Mouse (Mus musculus): ENCODE results near the gene Ccdc134. TPM values are rescaled to one million over a fixed set of nuclear protein-coding genes. Genes with fewer than 3 reads are reported as not detected.
"Not testable (repeated sequence)": the region's sequence is repeated elsewhere in the genome, so short reads cannot be mapped to it uniquely, and the experiment has no call there.

Ccdc134 gene
- 16.3 and 16.5 TPM in 2 replicates for polyA plus RNA-seq (2012; rRNA removed)

GRCm38 (mm10) chr15:82127426-82128374, at the start of gene Ccdc134:
TSS of gene Ccdc134 (plus strand) at chr15:82127922.
- TF ChIP-seq POLR2A (IDR thresholded peaks at IDR 0.05; ENCODE audit: extremely low read depth, insufficient read depth, low read length) = peak; percentile 81
- no peak for TF ChIP-seq CTCF (IDR thresholded peaks at IDR 0.05; ENCODE audit: extremely low read depth, insufficient read depth, low read length)
- Histone ChIP-seq H3K27ac (ENCODE audit: insufficient read depth, low read length) (peak within 1 kb of the TSS; percentile 49), H3K4me1 (ENCODE audit: control insufficient read depth, insufficient read depth, low read length) (peaks cover 2% of the 10 kb centered on the region; the same call in 1 of the 2 replicates), H3K4me3 (ENCODE audit: insufficient read depth, low read length) (peak within 1 kb of the TSS; percentile 47)

GRCm38 (mm10) chr15:82079883-82080282, 47.8 kb upstream of the Ccdc134 start:
- H3K4me1 ChIP-seq (ENCODE audit: control insufficient read depth, insufficient read depth, low read length) = no peaks in the 10 kb centered on the region
- no peak overlapping the region for H3K27ac ChIP-seq (ENCODE audit: insufficient read depth, low read length)
- H3K4me3 ChIP-seq (ENCODE audit: insufficient read depth, low read length) = no peak overlapping the region
- TF ChIP-seq POLR2A (IDR thresholded peaks at IDR 0.05; ENCODE audit: extremely low read depth, insufficient read depth, low read length) (no peak), CTCF (IDR thresholded peaks at IDR 0.05; ENCODE audit: extremely low read depth, insufficient read depth, low read length) (no peak)

- TF ChIP-seq CTCF (IDR thresholded peaks at IDR 0.05; ENCODE audit: extremely low read depth, insufficient read depth, low read length) = peak; percentile 74
- TF ChIP-seq POLR2A (IDR thresholded peaks at IDR 0.05; ENCODE audit: extremely low read depth, insufficient read depth, low read length) = no peak
- Histone ChIP-seq H3K4me1 (ENCODE audit: control insufficient read depth, insufficient read depth, low read length) (no peaks in the 10 kb centered on the region), H3K27ac (ENCODE audit: insufficient read depth, low read length) (no peak overlapping the region), H3K4me3 (ENCODE audit: insufficient read depth, low read length) (no peak overlapping the region)
Measured at GRCm38 (mm10) chr15:82081161-82081560, 46.6 kb upstream of the Ccdc134 start.

GRCm38 (mm10) chr15:82085606-82086005, 42.1 kb upstream of the Ccdc134 start:
- no peak overlapping the region for H3K4me3 ChIP-seq (ENCODE audit: insufficient read depth, low read length)
- H3K4me1 ChIP-seq (ENCODE audit: control insufficient read depth, insufficient read depth, low read length) = peaks cover 3% of the 10 kb centered on the region
- peak overlapping the region; percentile 75 for H3K27ac ChIP-seq (ENCODE audit: insufficient read depth, low read length)
- TF ChIP-seq CTCF (IDR thresholded peaks at IDR 0.05; ENCODE audit: extremely low read depth, insufficient read depth, low read length) (no peak), POLR2A (IDR thresholded peaks at IDR 0.05; ENCODE audit: extremely low read depth, insufficient read depth, low read length) (no peak)

GRCm38 (mm10) chr15:82086131-82086530, 41.6 kb upstream of the Ccdc134 start:
- Histone ChIP-seq H3K27ac (ENCODE audit: insufficient read depth, low read length) (peak overlapping the region; percentile 78), H3K4me3 (ENCODE audit: insufficient read depth, low read length) (no peak overlapping the region), H3K4me1 (ENCODE audit: control insufficient read depth, insufficient read depth, low read length) (peaks cover 4% of the 10 kb centered on the region)
- TF ChIP-seq POLR2A (IDR thresholded peaks at IDR 0.05; ENCODE audit: extremely low read depth, insufficient read depth, low read length) (peak; percentile 59; the same call in 1 of the 2 replicates), CTCF (IDR thresholded peaks at IDR 0.05; ENCODE audit: extremely low read depth, insufficient read depth, low read length) (no peak)

GRCm38 (mm10) chr15:82087266-82087665, 40.5 kb upstream of the Ccdc134 start:
- Histone ChIP-seq H3K4me3 (ENCODE audit: insufficient read depth, low read length) (no peak overlapping the region), H3K4me1 (ENCODE audit: control insufficient read depth, insufficient read depth, low read length) (peaks cover 4% of the 10 kb centered on the region), H3K27ac (ENCODE audit: insufficient read depth, low read length) (no peak overlapping the region)
- no peak for TF ChIP-seq CTCF (IDR thresholded peaks at IDR 0.05; ENCODE audit: extremely low read depth, insufficient read depth, low read length)
- TF ChIP-seq POLR2A (IDR thresholded peaks at IDR 0.05; ENCODE audit: extremely low read depth, insufficient read depth, low read length) = no peak

GRCm38 (mm10) chr15:82091061-82091460, 36.7 kb upstream of the Ccdc134 start:
- H3K4me3 ChIP-seq (ENCODE audit: insufficient read depth, low read length) = no peak overlapping the region
- peaks cover 4% of the 10 kb centered on the region for H3K4me1 ChIP-seq (ENCODE audit: control insufficient read depth, insufficient read depth, low read length)
- H3K27ac ChIP-seq (ENCODE audit: insufficient read depth, low read length) = no peak overlapping the region
- TF ChIP-seq POLR2A (IDR thresholded peaks at IDR 0.05; ENCODE audit: extremely low read depth, insufficient read depth, low read length) = no peak
- no peak for TF ChIP-seq CTCF (IDR thresholded peaks at IDR 0.05; ENCODE audit: extremely low read depth, insufficient read depth, low read length)

GRCm38 (mm10) chr15:82106953-82107555, 20.7 kb upstream of the Ccdc134 start:
- Histone ChIP-seq H3K27ac (ENCODE audit: insufficient read depth, low read length) (peak overlapping the region; percentile 86), H3K4me1 (ENCODE audit: control insufficient read depth, insufficient read depth, low read length) (peaks cover 4% of the 10 kb centered on the region), H3K4me3 (ENCODE audit: insufficient read depth, low read length) (no peak overlapping the region)
- TF ChIP-seq CTCF (IDR thresholded peaks at IDR 0.05; ENCODE audit: extremely low read depth, insufficient read depth, low read length) (peak; percentile 68), POLR2A (IDR thresholded peaks at IDR 0.05; ENCODE audit: extremely low read depth, insufficient read depth, low read length) (no peak)

- H3K4me3 ChIP-seq (ENCODE audit: insufficient read depth, low read length) = no peak overlapping the region
- H3K27ac ChIP-seq (ENCODE audit: insufficient read depth, low read length) = no peak overlapping the region
- TF ChIP-seq CTCF (IDR thresholded peaks at IDR 0.05; ENCODE audit: extremely low read depth, insufficient read depth, low read length) = no peak
- TF ChIP-seq POLR2A (IDR thresholded peaks at IDR 0.05; ENCODE audit: extremely low read depth, insufficient read depth, low read length) = no peak
- no peaks in the 10 kb centered on the region for H3K4me1 ChIP-seq (ENCODE audit: control insufficient read depth, insufficient read depth, low read length)
Measured at GRCm38 (mm10) chr15:82120544-82120943, 7.2 kb upstream of the Ccdc134 start.

GRCm38 (mm10) chr15:82126690-82127089, 1.0 kb upstream of the Ccdc134 start:
- H3K4me1 ChIP-seq (ENCODE audit: control insufficient read depth, insufficient read depth, low read length); H3K4me3 ChIP-seq (ENCODE audit: insufficient read depth, low read length); H3K27ac ChIP-seq (ENCODE audit: insufficient read depth, low read length): not testable (repeated sequence)

Data from cortical plate, adult 2 months (tissue).